Mouse (Mus musculus): ENCODE measurements around the gene Kdr.
"Not testable (repeated sequence)": the region's sequence is repeated elsewhere in the genome, so short reads cannot be mapped to it uniquely, and the experiment has no call there.

Gene Kdr

DNA sequence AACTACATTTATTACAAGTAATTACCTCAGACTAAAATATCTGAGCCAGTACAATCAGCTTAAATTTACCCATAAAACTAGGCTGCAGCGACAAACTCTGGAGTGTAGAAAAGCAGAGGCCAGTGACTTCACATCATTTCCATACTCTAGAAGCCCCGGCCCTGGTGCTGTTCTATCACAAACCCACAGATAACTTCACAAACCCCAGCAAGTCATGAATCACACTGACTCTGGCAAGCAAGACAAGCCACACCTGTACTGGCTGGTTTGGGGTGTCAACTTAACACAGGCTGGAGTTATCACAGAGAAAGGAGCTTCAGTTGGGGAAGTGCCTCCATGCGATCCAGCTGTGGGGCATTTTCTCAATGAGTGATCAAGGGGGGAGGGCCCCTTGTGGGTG, 18.4 kb downstream of the Kdr start:
- no peak for DNase-seq (ENCODE audit: low spot score)

DNA sequence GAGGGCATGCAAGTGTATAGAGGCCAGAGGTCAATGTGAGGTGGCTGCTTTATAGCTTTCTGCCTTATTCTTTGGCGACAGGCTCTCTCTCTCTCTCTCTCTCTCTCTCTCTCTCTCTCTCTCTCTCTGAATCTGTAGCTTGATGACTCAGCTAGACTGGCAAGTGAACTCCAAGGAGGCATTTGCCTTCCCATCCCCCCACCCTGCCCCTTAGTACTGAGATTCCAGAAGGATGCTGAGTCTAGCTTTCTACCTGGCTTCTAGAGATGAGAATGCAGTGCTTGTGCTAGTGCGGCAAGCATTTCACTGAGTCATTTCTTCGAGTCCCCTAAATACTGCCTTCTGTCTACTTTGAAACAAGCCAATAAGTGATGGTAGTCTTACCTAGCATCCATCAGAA, 21.7 kb downstream of the Kdr start:
- no peak for DNase-seq (ENCODE audit: low spot score)

GRCm38 (mm10) chr5:75955876-75956275, 22.4 kb downstream of the Kdr start:
- DNase-seq (ENCODE audit: low spot score), result no peak

GRCm38 (mm10) chr5:75954778-75955330, 23.4 kb downstream of the Kdr start:
- no peak for DNase-seq (ENCODE audit: low spot score)

GRCm38 (mm10) chr5:75954218-75954617, 24.0 kb downstream of the Kdr start:
- no peak for DNase-seq (ENCODE audit: low spot score)

DNA sequence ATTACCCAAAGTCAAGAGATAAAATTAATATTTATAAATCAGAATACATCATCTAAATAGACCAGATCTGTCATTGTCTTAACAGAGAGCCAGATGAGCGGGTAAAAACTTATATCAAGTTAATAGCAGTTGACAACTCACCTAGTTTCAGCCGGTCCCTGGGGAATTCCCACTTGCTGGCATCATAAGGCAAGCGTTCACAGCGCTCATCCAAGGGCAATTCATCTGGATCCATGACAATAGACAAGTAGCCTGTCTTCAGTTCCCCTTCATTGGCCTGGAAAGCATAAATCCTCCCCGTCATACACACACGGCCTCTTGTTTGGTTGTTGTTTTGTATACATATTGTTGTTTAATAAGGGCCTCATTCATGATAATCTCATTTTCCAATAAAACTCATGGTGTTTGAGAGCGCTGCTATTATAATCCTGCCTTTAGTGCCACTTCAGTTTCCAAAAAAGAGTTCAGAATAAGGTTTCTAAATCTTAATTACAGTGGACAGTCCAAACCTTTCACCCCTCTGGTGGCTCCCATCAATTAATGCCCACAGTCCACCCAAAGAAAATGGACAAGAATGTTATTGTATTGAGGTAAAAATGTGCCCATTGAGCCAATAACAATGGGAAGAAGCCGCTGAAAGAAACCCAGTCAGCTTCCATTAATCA, 26.0 kb downstream of the Kdr start:
- DNase-seq (ENCODE audit: low spot score), result no peak

DNA sequence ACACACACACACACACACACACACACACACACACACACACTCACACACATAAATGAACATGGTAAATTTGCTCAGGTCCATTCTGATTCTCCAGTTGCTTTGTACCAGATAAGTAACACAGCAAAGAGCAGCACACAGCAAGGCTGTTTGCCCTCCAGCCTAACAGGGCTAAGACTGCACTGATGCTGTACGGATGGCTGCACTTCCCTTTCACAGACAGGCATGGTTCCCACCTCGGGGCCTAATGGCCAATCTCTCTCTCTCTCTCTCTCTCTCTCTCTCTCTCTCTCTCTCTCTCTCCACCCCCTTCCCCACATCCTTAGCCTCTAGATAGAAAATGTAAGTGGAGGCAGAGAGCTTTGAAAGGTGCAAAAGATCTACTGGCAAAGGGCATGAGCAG, 27.4 kb downstream of the Kdr start:
- DNase-seq (ENCODE audit: low spot score), result no peak

- DNase-seq (ENCODE audit: low spot score), result no peak
Observed at GRCm38 (mm10) chr5:75945394-75945793, 32.9 kb downstream of the Kdr start.

DNA sequence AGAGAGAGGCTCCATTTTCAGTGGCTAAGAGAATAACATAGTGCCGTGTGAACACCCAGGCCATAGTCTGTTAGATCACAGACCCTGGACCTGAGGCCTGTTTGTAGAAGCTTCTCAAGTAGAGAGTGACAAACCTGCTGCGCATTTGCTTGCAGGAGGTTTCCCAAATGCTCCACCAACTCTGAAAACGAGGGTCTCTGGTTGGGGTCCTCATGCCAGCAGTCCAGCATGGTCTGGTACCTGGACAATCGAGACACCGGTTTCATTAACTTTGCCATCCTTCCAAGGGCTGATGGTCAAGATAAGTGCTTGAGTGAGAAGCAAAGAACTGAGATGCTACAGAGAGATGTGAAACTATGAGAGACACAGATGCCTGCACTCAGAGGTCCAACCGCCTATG, 35.0 kb downstream of the Kdr start:
- DNase-seq (ENCODE audit: low spot score), result no peak

DNA sequence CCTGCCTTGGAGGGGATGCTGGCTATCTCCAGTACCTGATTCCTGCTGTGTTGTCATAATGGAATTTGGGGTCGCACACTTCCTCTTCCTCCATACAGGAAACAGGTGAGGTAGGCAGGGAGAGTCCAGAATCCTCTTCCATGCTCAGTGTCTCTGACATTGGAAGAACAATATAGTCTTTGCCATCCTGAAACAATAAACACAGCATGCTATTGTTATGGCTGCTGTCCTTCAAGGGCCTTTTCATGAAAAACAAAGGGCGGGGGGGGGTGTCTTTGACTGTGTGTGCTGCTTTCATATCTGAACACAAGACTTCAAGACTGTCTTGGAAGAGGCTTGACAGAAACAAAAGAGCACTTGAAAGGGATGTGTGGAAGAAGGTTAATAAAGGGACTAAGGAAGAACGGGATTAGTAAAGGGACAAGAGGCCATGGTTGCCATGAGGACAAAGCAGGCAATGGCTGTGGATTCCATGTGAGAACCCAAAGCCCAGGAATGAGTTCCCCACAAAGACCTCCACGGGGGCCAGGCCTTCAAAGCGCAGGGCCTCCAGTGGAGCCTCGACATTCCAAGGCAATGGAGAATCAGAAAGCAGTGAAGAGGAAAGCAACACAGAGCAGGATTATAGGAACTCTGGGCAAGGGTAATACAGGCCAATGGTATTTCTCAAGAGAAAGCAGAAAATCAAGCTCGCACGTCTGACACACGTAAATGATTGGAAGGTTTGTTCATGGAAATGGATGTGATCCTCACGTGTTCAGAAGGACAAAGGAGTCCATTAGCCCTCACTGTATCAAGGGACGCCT, 36.3 kb downstream of the Kdr start:
- DNase-seq (ENCODE audit: low spot score), result no peak

DNA sequence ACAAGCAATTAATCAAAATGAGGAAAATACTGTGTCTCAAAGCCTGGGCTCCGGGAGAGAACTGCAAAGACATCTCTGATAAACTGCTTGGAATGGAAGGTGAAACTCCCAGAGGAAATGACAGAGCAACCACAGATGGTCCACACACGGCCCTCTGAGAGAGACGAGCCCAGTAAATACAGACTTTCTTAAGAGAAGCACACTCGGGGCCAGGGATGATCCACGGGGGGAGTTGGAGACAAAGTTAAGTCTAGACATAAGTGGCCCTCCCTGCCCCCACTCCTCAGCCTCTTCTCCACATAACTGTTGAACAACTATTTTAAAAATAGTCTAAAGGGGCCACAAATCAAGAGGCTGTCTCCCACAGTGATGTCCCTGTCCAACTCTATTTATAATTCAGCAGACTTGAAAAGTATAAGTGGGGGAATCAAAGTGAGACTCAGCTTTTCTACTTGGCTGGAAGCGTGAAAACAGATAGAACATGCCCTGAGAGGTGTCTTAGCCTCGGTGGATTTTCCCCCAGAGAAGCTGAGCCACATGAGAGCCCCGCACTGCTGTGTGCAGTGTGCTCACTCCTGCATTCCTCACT, 39.0 kb downstream of the Kdr start:
- no peak for DNase-seq (ENCODE audit: low spot score)

DNA sequence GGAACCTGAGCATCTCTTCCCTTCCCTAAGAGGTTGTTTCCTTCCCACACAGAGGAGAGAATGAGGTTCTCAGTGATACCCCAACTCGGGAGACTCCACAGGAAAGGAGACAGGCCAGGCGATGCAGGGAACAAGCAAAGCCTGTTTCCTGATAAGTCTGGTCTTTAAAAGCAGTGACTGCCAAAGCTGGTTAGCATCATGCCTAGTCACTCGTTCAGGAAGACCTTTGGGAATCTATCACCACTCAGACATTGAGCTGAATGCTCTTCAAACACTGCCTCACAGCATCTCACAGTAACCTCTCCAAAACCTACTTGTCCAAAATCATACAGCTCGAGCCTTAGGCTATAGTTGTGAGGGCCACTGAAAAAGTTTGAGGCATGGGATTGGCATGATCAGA, 40.2 kb downstream of the Kdr start:
- DNase-seq (ENCODE audit: low spot score), result no peak

GRCm38 (mm10) chr5:75936223-75936622, 42.0 kb downstream of the Kdr start:
- no peak for DNase-seq (ENCODE audit: low spot score)

- no peak for DNase-seq (ENCODE audit: low spot score)
Observed at GRCm38 (mm10) chr5:75935225-75935624, 43.0 kb downstream of the Kdr start.

- no peak for DNase-seq (ENCODE audit: low spot score)
Observed at GRCm38 (mm10) chr5:75934201-75934600, 44.1 kb downstream of the Kdr start.

DNA sequence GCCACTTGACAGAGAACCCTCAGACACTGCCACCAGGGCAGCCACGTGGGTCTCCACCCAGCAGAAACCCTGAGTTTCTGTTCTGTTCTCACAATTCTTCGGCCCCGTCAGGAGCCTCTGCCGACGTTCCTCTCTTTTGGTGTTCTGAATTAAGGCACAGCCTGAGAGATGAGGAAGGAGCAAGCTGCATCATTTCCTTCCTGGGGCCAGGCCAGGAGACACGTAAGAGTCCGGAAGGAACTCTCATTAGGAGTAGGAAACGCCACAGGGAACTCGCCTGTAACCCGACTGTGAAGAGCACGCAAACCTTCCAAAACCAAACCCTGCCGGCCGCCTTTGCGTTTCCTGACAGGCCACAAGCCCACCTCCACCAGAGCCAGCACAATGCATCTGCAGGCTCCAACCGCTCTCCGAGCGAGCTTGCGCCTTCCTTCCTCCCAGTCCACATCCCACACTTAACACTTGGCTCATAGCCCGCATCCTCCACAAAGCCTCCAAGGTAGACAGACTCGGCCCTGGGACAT, 44.7 kb downstream of the Kdr start:
- no peak for DNase-seq (ENCODE audit: low spot score)

GRCm38 (mm10) chr5:75931458-75931857, 46.8 kb downstream of the Kdr start:
- DNase-seq (ENCODE audit: low spot score), result not testable (repeated sequence)

DNA sequence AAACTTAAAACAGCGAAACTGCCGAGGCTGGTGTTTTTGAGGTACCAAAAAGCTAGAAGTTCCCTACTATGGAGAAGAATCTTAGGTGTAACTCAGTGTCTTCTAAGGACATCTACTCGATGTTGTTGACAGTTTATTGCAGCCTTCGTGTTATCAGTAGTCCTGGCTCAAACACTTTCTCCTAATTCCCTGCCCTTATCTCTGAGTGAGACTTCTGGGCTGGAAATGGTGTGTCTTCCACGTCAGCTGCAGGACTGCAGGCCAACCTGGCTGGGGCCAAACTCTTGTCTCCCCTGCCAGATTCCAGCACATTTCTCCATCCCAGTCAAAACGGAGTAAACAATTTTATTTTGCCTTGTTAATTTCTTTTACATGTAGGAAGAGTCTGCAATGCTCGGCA, 48.3 kb downstream of the Kdr start:
- no peak for DNase-seq (ENCODE audit: low spot score)

- DNase-seq (ENCODE audit: low spot score), result no peak
Observed at GRCm38 (mm10) chr5:75922677-75923076, 55.6 kb downstream of the Kdr start.

GRCm38 (mm10) chr5:75921730-75922387, 56.4 kb downstream of the Kdr start:
- no peak for DNase-seq (ENCODE audit: low spot score)

DNA sequence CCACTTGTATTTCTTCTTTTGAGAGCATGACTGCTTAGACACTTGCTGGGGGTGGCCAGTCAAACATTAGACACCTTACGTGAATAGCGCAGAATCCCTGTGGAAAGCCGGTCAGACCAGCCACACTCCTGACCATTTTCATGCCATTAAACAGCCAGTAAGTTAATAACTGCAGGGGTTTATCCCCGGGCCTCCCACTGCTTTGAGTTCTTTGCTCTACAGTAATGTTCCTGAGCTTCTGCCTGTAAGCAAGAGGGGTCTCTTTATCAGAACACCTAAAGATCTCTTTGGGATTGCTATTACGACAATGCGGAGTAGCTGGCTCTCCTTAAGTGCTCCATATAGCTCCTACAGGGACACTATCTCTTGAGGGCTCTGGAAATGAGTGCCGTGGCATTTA, 58.7 kb downstream of the Kdr start:
- DNase-seq (ENCODE audit: low spot score), result no peak

DNA sequence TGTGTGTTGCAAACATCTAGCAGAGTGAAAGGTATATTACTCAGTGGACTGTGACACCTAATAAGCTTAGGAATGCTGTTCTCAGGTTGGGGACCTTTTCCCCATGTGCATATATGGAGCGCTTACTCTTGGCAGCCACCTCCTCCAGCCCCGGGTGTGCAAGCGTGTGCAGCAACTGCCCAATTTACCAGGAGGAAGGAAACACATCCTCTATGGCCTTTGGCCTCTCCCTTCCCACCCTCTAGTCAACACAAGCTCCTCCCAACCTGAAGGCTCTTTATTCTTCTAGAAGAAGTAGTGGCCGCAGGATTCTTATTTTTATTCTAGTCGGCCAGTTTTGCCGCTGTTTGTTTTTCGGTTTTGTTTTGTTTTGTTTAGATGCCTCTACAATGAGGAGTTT, 60.1 kb downstream of the Kdr start:
- DNase-seq (ENCODE audit: low spot score), result no peak

Measured in ovary, postnatal 10 days (tissue).